Mouse (Mus musculus) left cerebral cortex, adult 9 months (tissue): ENCODE measurements around the gene Sec14l1.

Experiments used
- DNase-seq, 2 experiments: peaks; one replicate each; pipeline ENCODE4 v3.0.0; 2022; ENCODE audit warnings: low spot score in 2 of 2

The Sec14l1 gene

GRCm38 (mm10) chr11:117129473-117129872 is 14.5 kb downstream of the Sec14l1 start:
- DNase-seq, result no peak

GRCm38 (mm10) chr11:117130068-117130467 is 15.1 kb downstream of the Sec14l1 start:
- no peak for DNase-seq

GRCm38 (mm10) chr11:117130888-117131287 is 15.9 kb downstream of the Sec14l1 start:
- DNase-seq, result no peak

GRCm38 (mm10) chr11:117131450-117131849 is 16.5 kb downstream of the Sec14l1 start:
- no peak for DNase-seq

- DNase-seq, result no peak
These were observed 19.9 kb downstream of the Sec14l1 start for GRCm38 (mm10) chr11:117134776-117135387.

- peak in 1 of 2 experiments; percentile 75 for DNase-seq
These were observed 20.7 kb downstream of the Sec14l1 start for GRCm38 (mm10) chr11:117135457-117136290.

- no peak for DNase-seq
These were observed 21.9 kb downstream of the Sec14l1 start for GRCm38 (mm10) chr11:117136880-117137279.

- no peak for DNase-seq
These were observed 23.3 kb downstream of the Sec14l1 start for GRCm38 (mm10) chr11:117138213-117138761.

- no peak for DNase-seq
These were observed 24.0 kb downstream of the Sec14l1 start for GRCm38 (mm10) chr11:117138795-117139463.

- no peak for DNase-seq
These were observed 26.5 kb downstream of the Sec14l1 start for GRCm38 (mm10) chr11:117141376-117142001.

GRCm38 (mm10) chr11:117142507-117142906 is 27.5 kb downstream of the Sec14l1 start:
- DNase-seq, result no peak

- DNase-seq, result no peak
These were observed 30.6 kb downstream of the Sec14l1 start for GRCm38 (mm10) chr11:117145451-117146117.

GRCm38 (mm10) chr11:117146118-117146506 is 31.1 kb downstream of the Sec14l1 start:
- no peak for DNase-seq

GRCm38 (mm10) chr11:117146776-117147536 is 32.0 kb downstream of the Sec14l1 start:
- no peak for DNase-seq

GRCm38 (mm10) chr11:117148893-117149685 is 34.1 kb downstream of the Sec14l1 start:
- DNase-seq, result no peak

GRCm38 (mm10) chr11:117150467-117150966 is 35.5 kb downstream of the Sec14l1 start:
- no peak for DNase-seq

- DNase-seq, result no peak
These were observed 36.5 kb downstream of the Sec14l1 start for GRCm38 (mm10) chr11:117151461-117151860.

GRCm38 (mm10) chr11:117152541-117152940 is 37.6 kb downstream of the Sec14l1 start:
- no peak for DNase-seq

GRCm38 (mm10) chr11:117153553-117153952 is 38.6 kb downstream of the Sec14l1 start:
- no peak for DNase-seq
